Mouse (Mus musculus) gastrocnemius, postnatal 4 days (tissue): ENCODE results near the gene Csmd2. TPM values are rescaled to one million over a fixed set of nuclear protein-coding genes. Genes with fewer than 3 reads are reported as not detected.

ENCODE experiments used
- DNase-seq, 2 experiments: peaks; one replicate each; pipeline ENCODE4 v3.0.0; 2021 to 2022; ENCODE audit warnings: low spot score in 2 of 2, mixed read lengths in 2 of 2
- total RNA-seq, 2 experiments: library from RNA; stranded (reverse); gene quantifications; 2 replicates each; pipeline ENCODE4 v1.2.3; 2021

Csmd2 gene
- total RNA-seq, 2 experiments from 2014 or later, result 0.36 to 0.52 TPM

- DNase-seq, result no peak
Observed at GRCm38 (mm10) chr4:128135014-128135622, 147.5 kb downstream of the Csmd2 start.

DNA sequence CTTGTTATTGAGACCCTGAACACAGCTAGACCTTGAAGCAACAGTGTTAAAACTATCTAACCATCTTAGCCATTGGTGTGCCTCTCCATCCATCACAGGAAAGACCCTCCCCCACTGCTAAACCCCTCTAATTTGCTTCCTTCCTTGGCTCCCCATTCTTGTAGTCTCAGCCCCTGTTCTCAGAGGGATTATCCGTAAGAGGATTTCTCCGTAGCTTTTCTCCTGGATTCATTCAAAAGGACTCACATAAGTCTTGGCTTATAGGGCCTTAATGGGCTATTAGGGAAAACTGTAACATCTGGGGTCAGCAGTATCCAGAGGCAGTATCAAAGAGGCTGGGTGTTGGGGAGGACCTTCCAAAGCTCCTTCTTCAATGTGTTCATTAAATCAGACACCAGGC is 152.3 kb downstream of the Csmd2 start:
- DNase-seq, result no peak

DNA sequence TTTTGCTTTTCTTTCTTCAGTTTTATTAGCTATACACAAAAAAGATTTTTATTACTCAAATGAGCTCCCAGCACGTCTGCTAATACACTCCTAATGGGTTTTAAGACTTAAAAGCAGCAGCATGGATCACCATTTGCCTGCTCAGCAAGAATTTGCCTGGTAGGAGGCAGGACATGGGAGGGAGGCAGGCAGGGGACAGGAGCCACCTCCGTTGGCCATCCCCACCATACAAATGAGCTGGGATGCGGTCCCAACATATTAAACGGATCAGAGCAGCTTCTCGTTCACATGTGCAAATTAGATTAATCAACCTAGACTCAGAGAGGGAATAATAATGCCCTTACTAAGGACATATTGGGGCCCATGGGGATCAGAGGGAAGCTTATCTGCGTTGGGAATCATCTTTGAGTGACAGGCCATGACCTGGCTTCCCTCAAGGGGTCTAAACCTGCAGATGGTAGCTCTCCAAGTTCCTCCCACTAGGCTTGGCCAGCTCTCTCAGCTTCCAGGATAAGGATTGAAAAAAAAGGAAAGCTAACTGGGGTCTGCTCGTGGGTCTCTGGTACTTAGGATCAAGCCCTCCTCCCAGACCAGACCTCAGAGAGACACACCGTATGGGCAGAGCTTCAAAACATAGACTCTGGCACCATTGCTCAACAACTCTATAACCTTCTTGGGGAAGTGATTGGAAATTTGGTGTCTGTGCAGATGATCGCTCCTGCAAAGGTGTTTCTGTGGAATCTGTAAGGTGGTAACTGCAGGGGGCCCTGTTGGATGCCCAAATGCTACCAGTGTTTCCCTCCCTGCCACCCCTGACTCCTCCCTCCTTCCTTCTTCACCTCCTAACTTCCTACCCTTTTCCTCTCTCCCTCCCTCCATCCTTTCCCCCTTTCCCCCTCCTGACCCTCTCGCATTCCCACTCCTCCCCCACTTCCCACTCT is 153.8 kb downstream of the Csmd2 start:
- no peak for DNase-seq

DNA sequence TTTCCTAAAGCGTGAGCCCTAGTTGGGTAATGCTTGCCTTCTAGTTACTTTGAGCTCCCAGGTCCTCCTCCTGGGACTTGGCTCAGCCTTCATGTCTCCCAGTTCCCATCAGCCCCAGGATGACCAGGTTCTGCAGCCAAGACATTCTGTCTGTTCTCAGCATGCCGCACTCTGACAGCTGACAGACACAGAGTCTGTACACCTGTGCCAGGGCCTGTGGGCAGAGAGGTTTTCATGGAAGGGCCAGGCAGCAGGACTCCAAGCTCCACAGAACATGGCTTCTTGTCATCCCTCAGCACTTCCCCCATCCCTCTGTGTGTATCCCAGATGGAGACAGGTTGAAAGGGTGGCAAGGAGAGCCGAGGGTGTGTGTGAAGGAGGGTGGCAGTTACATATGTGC is 154.6 kb downstream of the Csmd2 start:
- DNase-seq, result no peak

DNA sequence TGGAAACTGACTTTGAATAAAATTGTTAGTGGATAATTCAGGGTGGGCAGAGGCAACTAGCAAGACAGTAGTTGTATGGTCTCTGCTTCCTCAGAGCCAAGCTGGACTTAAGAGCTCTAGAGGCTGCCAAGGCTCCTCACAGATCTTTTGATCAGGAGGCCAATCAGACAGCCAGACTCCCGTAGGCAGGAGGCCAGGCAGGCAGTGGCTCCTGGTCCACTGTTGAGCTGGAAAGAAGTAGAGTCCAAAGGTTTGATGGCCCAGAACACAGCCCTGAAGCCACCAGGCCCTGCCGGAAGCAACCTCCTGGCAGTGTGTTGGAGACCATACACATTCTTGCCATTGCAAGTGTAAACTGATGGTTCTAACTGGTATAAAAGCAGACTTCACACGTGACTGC is 155.5 kb downstream of the Csmd2 start:
- no peak for DNase-seq

DNA sequence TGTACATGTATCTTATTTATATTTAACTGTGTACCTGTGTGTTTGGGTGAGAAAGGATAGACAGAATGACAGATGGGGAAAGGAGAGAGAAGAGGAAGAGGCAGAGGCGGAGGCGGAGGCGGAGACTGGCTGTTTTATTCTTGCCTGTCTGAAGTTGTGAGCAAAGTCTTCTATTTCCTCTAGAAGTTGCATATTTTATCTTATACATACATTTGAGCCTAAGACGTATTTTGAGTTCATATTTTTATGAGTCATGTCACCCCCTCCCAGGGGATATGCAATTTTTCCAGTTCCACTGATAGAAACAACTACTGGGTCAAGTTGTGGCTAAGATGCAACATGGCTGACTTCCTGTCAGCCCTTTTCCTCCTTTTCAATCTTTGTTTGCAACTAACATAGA is 161.9 kb downstream of the Csmd2 start:
- no peak for DNase-seq

GRCm38 (mm10) chr4:128152066-128152465 is 164.4 kb downstream of the Csmd2 start:
- DNase-seq, result no peak

DNA sequence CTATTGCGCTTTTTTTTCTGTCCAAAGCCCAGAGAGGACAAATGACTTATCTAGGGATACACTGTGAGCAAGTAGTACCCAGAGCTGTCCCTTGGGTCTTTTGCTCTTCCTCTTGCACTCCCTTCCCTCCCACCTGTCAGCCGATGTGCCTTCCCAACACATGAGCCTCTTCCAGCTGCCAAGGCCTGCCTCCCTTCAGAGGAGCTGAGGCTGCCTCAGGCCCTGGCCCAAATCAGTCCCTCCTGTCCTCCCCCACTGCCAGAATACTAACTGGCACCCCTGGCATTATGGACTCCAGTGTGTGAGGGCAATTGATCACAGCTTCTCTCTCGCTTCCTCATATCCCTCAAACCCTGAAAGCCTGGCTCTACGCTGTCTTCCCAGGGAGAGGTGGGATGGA is 165.5 kb downstream of the Csmd2 start:
- no peak for DNase-seq

GRCm38 (mm10) chr4:128155226-128155625 is 167.6 kb downstream of the Csmd2 start:
- DNase-seq, result no peak

DNA sequence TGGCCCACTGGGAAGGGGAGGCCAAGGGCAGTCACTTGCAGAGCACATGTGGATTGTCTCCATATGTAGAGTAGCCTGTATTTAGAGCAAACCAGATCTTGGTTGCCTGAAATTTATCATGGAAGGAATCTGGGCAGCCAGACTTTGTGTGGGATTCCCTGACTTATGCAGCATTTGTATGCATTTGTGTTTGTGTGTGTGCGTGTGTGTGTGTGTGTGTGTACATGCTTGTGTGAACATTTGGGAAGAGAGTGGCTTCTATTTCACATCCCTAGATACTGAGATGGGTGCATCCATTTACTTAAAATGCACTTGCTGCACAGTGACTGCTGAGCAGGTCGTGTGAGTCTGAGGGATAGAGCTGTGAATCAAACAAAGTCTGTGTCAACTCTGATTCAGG is 173.0 kb downstream of the Csmd2 start:
- DNase-seq, result no peak

GRCm38 (mm10) chr4:128170181-128170580 is 182.5 kb downstream of the Csmd2 start:
- no peak for DNase-seq

DNA sequence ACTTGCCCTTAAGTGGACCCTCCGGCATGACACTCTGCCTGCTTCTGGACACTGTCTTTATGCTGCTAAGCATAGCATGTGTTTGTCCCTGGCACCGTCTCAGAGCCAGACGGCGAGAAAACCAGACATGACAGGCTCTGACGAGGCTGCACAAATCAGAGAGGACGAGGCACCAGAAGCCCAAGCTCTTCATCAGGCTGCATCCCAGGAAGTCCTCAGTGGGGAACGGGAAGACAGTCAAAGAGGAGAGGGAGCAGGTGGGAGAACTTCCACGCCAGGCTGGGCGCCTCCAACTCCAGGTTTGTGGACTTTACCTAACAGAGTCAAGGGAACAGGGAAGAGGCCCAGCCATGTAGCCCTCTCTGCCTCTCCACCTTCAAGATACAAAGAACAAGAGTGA is 183.6 kb downstream of the Csmd2 start:
- DNase-seq, result no peak

- DNase-seq, result no peak
Observed at GRCm38 (mm10) chr4:128171701-128172100, 184.0 kb downstream of the Csmd2 start.

- no peak for DNase-seq
Observed at GRCm38 (mm10) chr4:128178974-128179373, 191.3 kb downstream of the Csmd2 start.

GRCm38 (mm10) chr4:128179581-128179980 is 191.9 kb downstream of the Csmd2 start:
- no peak for DNase-seq

DNA sequence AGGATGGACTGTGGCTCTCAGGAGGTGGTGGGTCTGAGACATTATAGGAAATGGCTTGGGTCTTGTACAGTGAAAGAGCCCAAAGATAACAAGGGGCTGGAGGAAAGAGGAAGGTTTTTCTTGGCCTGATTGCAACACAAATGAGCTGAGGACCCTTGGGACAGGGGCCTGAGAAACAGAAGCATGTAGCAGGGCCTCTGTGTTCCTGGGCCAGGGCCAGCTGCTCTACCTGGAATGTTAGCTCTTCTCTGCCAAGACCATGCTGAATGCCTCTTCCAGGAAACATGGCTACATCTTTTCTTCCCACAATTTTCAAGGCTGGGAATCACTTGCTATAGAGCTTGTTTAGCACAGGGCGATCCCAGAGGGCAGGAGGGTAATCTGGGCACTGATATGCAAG is 197.1 kb downstream of the Csmd2 start:
- DNase-seq, result no peak

DNA sequence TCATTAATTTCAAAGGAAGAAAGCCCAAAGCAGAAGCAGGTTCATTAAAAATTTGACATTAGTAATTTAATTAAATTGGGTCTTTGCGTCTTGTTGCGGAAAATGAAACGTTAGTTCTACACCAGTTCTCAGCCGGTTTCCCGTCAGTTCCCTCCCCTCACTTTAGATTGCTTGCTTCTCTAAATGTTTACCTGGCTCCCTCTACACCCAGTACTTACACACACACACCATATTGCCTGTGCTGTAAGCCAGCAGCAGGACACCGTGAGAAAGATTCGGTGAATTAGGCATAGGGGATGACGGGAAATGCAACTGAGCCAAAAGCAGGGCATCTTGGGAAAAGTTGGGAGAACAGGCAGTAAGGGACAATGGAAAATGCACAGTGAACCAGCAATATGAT is 206.8 kb downstream of the Csmd2 start:
- DNase-seq, result no peak

DNA sequence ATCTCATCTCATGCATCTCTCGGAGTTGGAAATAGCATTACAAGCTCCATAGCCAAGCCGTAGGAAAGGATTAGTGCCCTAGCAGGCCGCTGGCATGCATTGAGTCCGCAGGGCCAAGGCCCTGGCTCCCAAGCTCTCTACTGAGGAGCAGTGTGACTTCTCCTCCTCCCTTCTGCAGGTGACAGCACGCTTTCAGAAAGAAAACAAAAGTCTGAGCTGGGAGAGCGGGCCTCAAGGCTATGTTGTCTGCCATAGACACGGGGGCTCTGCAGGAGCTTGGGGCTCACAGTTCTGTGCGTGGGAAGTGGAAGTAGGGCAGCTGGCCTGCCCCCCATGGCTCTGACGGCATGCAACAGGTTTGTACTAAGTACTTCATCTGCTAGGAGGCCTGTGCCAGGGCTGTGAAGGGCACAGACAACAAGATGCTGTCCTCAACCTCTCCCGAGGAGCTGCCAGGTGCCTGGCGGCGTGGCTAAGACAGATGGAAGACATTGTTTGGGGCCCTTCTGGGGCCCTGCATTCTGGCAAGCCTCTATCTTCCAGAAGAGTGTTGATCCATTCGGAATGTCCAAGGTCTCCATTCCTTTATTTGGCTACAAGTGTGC is 230.4 kb downstream of the Csmd2 start:
- DNase-seq, result no peak

GRCm38 (mm10) chr4:128224453-128224852 is 236.8 kb downstream of the Csmd2 start:
- DNase-seq, result no peak

- DNase-seq, result no peak
Observed at GRCm38 (mm10) chr4:128227377-128228316, 240.0 kb downstream of the Csmd2 start.

- no peak for DNase-seq
Observed at GRCm38 (mm10) chr4:128233458-128233857, 245.8 kb downstream of the Csmd2 start.
